Mouse (Mus musculus): ENCODE measurements around the gene 8030411F24Rik. TPM values are rescaled to one million over a fixed set of nuclear protein-coding genes. Genes with fewer than 3 reads are reported as not detected.

8030411F24Rik gene
- total RNA-seq, 2 experiments from 2014 or later: not detected

Other genes with a start within 250 kb of the 8030411F24Rik start
- gene Nxt1, start 109.4 kb upstream of the 8030411F24Rik start, total RNA-seq (2021): 10 to 100 TPM in 1 of 2 experiments, 1 to 10 TPM in 1; 7.1 to 10.2 TPM
- 10 to 100 TPM; 23.0 to 26.3 TPM for gene Gzf1, start 101.0 kb upstream of the 8030411F24Rik start, total RNA-seq (2021)
- gene Napb, start 49.5 kb upstream of the 8030411F24Rik start, total RNA-seq (2021): 1 to 10 TPM; 1.1 to 1.2 TPM
- not detected for gene Cstl1, start 31.7 kb upstream of the 8030411F24Rik start, total RNA-seq (2021)
- gene Cst11, start 10.5 kb upstream of the 8030411F24Rik start, total RNA-seq (2021): not detected
- not detected for gene Cst12, start 7.4 kb downstream of the 8030411F24Rik start, total RNA-seq (2021)
- not detected for gene Cst8, start 16.8 kb downstream of the 8030411F24Rik start, total RNA-seq (2021)
- gene Cst13, start 38.1 kb downstream of the 8030411F24Rik start, total RNA-seq (2021): not detected
- gene Cst9, start 53.1 kb downstream of the 8030411F24Rik start, total RNA-seq (2021): 1 to 10 TPM in 1 of 2 experiments, under 1 TPM in 1; 0.68 to 1.2 TPM
- under 1 TPM in 1 of 2 experiments, not detected in 1; 0.70 TPM for gene 9230104L09Rik, start 83.0 kb downstream of the 8030411F24Rik start, total RNA-seq (2021)
- gene Cst3, start 93.7 kb downstream of the 8030411F24Rik start, total RNA-seq (2021): 1,000 to 10,000 TPM; 1,014 to 1,057 TPM
- not detected for gene Gm1330, start 221.2 kb downstream of the 8030411F24Rik start, total RNA-seq (2021)
- gene Gm10750, start 235.2 kb downstream of the 8030411F24Rik start, total RNA-seq (2021): not detected

All from heart, postnatal 36 days (tissue).